Mouse (Mus musculus): ENCODE data around the gene Ola1. TPM values are rescaled to one million over a fixed set of nuclear protein-coding genes. Genes with fewer than 3 reads are reported as not detected.

Ola1 gene
- polyA plus RNA-seq, 1 experiment = 69.6 TPM

DNA sequence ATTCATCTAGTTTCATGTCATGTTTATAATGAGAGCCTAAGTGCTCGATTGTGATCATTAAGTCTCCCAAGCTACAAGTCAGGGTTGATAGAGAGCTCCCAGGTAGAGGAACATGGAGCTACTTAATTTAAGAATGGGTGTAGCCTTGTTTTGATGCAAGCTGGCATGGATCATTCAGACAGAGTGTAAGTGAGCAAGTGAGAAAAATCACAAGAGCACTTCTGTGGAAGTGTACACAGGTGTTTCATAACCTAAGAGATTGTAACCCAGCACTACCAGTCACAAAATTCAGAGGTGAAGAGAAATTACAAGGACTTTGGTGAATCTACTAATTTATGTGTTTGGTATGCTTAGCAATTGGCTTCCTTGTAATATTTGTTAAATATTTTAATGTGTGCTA, 54.1 kb downstream of the Ola1 start:
- Histone ChIP-seq H3K4me3 (ENCODE audit: insufficient read depth, low read length) (no peak overlapping the region), H3K27ac (ENCODE audit: insufficient read depth, low read length) (no peak overlapping the region), H3K4me1 (ENCODE audit: control insufficient read depth, insufficient read depth, low read length) (no peaks in the 10 kb centered on the region; the same call in 1 of the 2 replicates)
- TF ChIP-seq CTCF (IDR thresholded peaks at IDR 0.05; ENCODE audit: extremely low read depth, insufficient read depth, low read length) (no peak), POLR2A (IDR thresholded peaks at IDR 0.05; ENCODE audit: extremely low read depth, insufficient read depth, low read length) (no peak)

DNA sequence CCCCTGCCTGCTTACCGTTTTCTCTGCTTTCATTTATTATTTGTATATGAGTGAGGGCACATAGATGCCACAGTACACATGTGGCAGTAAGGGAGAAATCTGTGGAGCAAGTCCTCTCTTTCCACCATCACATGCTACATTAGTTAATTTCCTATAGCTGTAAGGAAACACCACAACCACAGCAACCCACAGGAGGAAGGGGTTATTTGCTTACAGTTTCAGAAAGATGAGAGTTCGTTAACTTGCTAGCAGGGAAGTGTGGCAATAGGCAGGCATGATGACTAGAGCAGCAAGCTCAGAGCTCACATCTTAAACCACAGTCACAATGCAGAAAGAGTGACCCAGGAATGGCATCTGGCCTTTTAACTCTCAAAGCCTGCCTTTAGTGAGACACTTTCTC, 58.0 kb downstream of the Ola1 start:
- H3K4me1 ChIP-seq (ENCODE audit: control insufficient read depth, insufficient read depth, low read length) = no peaks in the 10 kb centered on the region
- TF ChIP-seq CTCF (IDR thresholded peaks at IDR 0.05; ENCODE audit: extremely low read depth, insufficient read depth, low read length) (no peak), POLR2A (IDR thresholded peaks at IDR 0.05; ENCODE audit: extremely low read depth, insufficient read depth, low read length) (no peak)

DNA sequence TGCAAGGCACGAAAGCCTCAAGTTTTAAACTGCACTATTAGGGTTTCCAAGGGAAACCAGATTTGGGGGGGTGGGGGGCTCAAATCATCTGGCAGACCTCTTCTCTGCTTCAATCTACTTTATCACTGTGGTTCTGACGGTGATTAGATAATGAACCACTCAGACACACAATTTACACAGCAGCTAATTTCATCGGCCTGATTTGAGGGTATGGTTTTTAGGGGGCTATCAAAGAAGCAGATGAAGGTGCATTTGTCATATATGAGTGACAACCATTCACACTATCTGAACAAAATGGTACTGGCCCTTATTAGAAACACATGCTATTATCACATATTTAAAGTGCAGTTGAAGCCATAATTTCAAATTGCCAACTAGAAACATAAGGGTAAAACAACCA, 61.5 kb downstream of the Ola1 start:
- TF ChIP-seq POLR2A (IDR thresholded peaks at IDR 0.05; ENCODE audit: extremely low read depth, insufficient read depth, low read length) = no peak
- no peak for TF ChIP-seq CTCF (IDR thresholded peaks at IDR 0.05; ENCODE audit: extremely low read depth, insufficient read depth, low read length)
- H3K4me3 ChIP-seq (ENCODE audit: insufficient read depth, low read length) = no peak overlapping the region
- H3K27ac ChIP-seq (ENCODE audit: insufficient read depth, low read length) = no peak overlapping the region
- H3K4me1 ChIP-seq (ENCODE audit: control insufficient read depth, insufficient read depth, low read length) = no peaks in the 10 kb centered on the region

More for the DNA sequence above, 58.0 kb downstream of the Ola1 start:
- Histone ChIP-seq H3K27ac (ENCODE audit: insufficient read depth, low read length) (no peak overlapping the region), H3K4me3 (ENCODE audit: insufficient read depth, low read length) (no peak overlapping the region)

DNA sequence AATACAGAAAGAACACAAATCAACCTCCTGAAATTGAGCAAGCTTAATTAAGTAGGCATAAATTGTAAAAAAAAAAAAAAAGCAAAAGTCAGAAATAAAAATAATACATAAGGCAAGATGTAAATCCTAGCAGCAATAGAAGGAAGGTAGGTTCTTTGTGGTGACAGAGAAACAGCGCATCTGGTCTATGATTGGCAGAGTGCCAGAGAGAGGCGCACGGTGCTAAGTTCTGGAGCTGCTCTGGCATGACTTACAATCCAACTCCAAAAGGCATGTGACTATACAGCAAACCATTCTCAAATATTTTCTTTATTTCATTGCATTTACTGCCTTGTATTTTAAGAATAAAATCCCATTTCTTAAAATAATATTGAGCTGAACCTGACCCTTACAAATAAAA, 68.2 kb downstream of the Ola1 start:
- no peak overlapping the region for H3K4me3 ChIP-seq (ENCODE audit: insufficient read depth, low read length)
- H3K27ac ChIP-seq (ENCODE audit: insufficient read depth, low read length) = no peak overlapping the region
- TF ChIP-seq CTCF (IDR thresholded peaks at IDR 0.05; ENCODE audit: extremely low read depth, insufficient read depth, low read length) (no peak), POLR2A (IDR thresholded peaks at IDR 0.05; ENCODE audit: extremely low read depth, insufficient read depth, low read length) (no peak)
- H3K4me1 ChIP-seq (ENCODE audit: control insufficient read depth, insufficient read depth, low read length) = no peaks in the 10 kb centered on the region

DNA sequence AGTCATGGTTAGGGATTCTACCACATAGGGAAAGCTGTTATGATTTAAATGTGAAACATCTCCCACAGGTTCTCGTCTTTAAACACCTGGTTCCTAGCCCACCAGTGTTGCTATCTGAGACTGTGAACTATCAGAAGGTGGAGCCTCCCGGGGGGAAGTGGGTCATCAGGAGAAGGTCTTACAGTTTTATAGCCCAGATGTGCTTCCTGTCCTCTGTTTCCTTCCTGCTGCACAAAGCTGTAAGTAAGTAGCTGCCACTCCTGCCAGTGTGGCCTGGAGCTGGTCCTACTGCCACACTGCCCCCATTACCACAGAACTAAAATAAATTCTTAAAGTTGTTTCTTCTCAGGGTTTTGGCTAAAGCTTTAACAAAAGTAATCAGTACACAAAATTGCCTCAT, 72.6 kb downstream of the Ola1 start:
- Histone ChIP-seq H3K4me1 (ENCODE audit: control insufficient read depth, insufficient read depth, low read length) (no peaks in the 10 kb centered on the region), H3K27ac (ENCODE audit: insufficient read depth, low read length) (no peak overlapping the region), H3K4me3 (ENCODE audit: insufficient read depth, low read length) (no peak overlapping the region)
- TF ChIP-seq CTCF (IDR thresholded peaks at IDR 0.05; ENCODE audit: extremely low read depth, insufficient read depth, low read length) = no peak
- TF ChIP-seq POLR2A (IDR thresholded peaks at IDR 0.05; ENCODE audit: extremely low read depth, insufficient read depth, low read length) = no peak

DNA sequence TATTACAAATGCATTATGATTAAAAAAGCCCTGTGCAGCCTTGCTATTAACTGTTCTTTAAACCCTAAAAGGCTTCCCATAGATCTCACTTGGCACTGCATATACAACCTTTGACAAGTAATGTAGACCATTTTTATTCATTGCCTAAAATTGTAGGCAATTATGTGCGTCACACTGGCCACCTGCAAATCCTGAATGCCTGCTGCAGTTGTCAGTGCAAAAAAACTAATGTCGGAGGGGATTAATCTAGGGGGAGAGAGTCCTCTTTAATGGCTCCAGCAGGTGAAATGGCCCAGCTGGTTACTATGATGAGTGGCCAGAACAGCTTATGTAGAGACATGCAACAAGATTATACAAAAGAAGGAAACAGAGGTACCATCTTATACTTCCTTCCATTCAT, 75.0 kb downstream of the Ola1 start:
- H3K27ac ChIP-seq (ENCODE audit: insufficient read depth, low read length) = no peak overlapping the region
- no peak overlapping the region for H3K4me3 ChIP-seq (ENCODE audit: insufficient read depth, low read length)
- no peak for TF ChIP-seq CTCF (IDR thresholded peaks at IDR 0.05; ENCODE audit: extremely low read depth, insufficient read depth, low read length)
- no peak for TF ChIP-seq POLR2A (IDR thresholded peaks at IDR 0.05; ENCODE audit: extremely low read depth, insufficient read depth, low read length)
- no peaks in the 10 kb centered on the region for H3K4me1 ChIP-seq (ENCODE audit: control insufficient read depth, insufficient read depth, low read length)

DNA sequence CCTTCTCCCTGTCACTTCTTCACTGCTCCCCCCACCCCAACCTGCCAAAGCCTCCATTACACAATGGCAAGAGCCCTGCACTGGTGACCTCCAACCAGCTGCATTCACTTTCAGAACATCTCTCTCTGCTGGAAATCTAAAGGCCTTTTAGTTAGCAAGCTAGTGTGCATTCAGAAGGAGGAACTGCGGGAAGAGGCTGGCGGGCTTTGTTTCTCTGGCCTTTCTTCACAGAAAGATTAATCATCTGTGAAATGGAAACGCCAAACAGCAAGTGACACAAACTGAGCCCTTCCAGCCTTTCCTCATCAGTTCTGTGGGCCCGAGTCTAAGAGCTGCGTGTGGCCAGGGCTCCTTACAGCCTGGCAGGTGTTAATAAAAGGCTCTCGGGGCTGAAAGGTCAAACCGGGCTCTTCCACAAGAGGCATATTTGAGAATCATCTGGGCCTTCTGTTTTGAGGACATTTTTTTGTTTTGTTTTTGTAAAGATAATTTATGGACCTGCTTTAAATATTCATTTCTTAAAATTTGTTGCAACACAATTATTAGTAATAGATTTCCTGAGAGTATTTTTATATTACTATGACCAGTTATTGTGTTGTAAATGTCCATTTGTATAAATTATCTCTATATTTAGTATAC, 75.8 kb downstream of the Ola1 start:
- no peak overlapping the region for H3K27ac ChIP-seq (ENCODE audit: insufficient read depth, low read length)
- TF ChIP-seq CTCF (IDR thresholded peaks at IDR 0.05; ENCODE audit: extremely low read depth, insufficient read depth, low read length) = no peak
- TF ChIP-seq POLR2A (IDR thresholded peaks at IDR 0.05; ENCODE audit: extremely low read depth, insufficient read depth, low read length) = no peak
- H3K4me3 ChIP-seq (ENCODE audit: insufficient read depth, low read length) = no peak overlapping the region
- H3K4me1 ChIP-seq (ENCODE audit: control insufficient read depth, insufficient read depth, low read length) = no peaks in the 10 kb centered on the region

DNA sequence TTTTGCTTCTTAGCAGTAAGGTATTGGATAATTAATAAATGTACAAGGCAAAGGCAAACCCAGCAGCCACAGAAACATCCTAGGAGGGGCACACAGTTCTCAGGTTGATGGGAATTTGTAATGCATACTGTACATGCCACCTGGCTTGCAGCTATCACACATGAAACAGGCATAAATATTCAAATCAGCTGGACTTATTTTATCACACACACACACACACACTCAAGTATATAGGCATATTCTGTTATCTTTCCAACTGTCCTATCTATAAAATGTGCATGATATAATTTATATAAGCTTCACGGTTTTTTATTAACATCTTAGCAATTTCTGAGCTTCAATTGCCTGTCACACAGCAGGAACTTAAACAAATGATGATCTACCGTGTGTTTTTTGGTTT, 85.8 kb downstream of the Ola1 start:
- Histone ChIP-seq H3K4me1 (ENCODE audit: control insufficient read depth, insufficient read depth, low read length) (peaks cover 2% of the 10 kb centered on the region; the same call in 1 of the 2 replicates), H3K4me3 (ENCODE audit: insufficient read depth, low read length) (no peak overlapping the region), H3K27ac (ENCODE audit: insufficient read depth, low read length) (no peak overlapping the region)
- TF ChIP-seq CTCF (IDR thresholded peaks at IDR 0.05; ENCODE audit: extremely low read depth, insufficient read depth, low read length) (no peak), POLR2A (IDR thresholded peaks at IDR 0.05; ENCODE audit: extremely low read depth, insufficient read depth, low read length) (no peak)

DNA sequence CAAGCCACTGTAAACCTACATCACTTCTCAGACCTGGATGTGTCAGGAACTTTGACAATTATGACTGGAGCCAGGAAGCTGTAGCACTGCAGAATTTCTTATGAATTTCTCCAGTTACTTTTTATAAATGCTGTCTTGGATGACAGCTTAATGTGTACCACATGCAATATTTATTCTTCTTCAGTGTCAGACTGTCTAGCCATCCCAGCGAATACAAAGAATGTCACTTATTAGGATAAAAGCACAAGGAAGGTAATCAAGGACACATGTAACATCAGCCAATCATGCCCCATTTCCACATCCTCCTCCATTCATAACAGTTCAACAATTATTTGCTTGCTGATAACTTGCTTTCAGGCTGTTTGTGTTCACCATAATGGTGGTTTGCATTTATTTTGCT, 91.0 kb downstream of the Ola1 start:
- peaks cover 2% of the 10 kb centered on the region; the same call in 1 of the 2 replicates for H3K4me1 ChIP-seq (ENCODE audit: control insufficient read depth, insufficient read depth, low read length)
- no peak overlapping the region for H3K4me3 ChIP-seq (ENCODE audit: insufficient read depth, low read length)
- no peak for TF ChIP-seq POLR2A (IDR thresholded peaks at IDR 0.05; ENCODE audit: extremely low read depth, insufficient read depth, low read length)
- no peak for TF ChIP-seq CTCF (IDR thresholded peaks at IDR 0.05; ENCODE audit: extremely low read depth, insufficient read depth, low read length)
- no peak overlapping the region for H3K27ac ChIP-seq (ENCODE audit: insufficient read depth, low read length)

DNA sequence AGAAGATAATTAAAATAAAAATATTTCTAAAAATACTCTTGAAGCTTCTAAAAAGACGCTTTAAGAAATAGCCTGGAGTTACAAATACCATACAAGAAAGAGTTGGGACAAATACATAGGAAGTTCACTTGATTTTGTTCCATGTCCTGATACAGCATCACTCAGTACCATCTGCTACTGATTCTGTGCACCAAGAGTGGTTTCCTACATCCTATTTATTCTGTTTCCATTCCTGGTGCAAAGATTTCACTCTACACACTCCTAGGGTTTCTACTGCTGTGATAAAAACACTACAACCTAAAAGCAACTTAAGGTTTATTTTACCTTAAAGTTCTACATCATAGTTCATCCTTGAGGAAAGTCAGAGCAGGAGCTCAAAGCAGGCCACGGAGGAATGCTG, 99.9 kb downstream of the Ola1 start:
- Histone ChIP-seq H3K4me3 (ENCODE audit: insufficient read depth, low read length) (no peak overlapping the region), H3K4me1 (ENCODE audit: control insufficient read depth, insufficient read depth, low read length) (no peaks in the 10 kb centered on the region), H3K27ac (ENCODE audit: insufficient read depth, low read length) (no peak overlapping the region)
- TF ChIP-seq POLR2A (IDR thresholded peaks at IDR 0.05; ENCODE audit: extremely low read depth, insufficient read depth, low read length) (no peak), CTCF (IDR thresholded peaks at IDR 0.05; ENCODE audit: extremely low read depth, insufficient read depth, low read length) (no peak)
